Mouse (Mus musculus) heart, embryonic 16.5 days (tissue): Measurements from ENCODE around the gene Pik3r6. TPM values are rescaled to one million over a fixed set of nuclear protein-coding genes. Genes with fewer than 3 reads are reported as not detected.

ENCODE experiments used
- ATAC-seq: fragments of 200-750 bp; cut with Nextera tagmentation; replicated peaks from 2 replicates; pipeline ENCODE4 v1.8.0; 2017; ENCODE audit warnings: moderate number of reproducible peaks; ENCODE audit not compliant: insufficient read depth, low FRiP score; ENCODE audit errors: extremely low read depth
- H3K27ac ChIP-seq: fragments of 300-500 bp; sonication (generic); 2 replicates; pipeline ENCODE4 v1.5.1; 2014; ENCODE audit warnings: mild to moderate bottlenecking, low read length, control low read depth, moderate library complexity
- H3K27me3 ChIP-seq: fragments of 300-500 bp; sonication (generic); 2 replicates; pipeline ENCODE4 v1.6.1; 2014; ENCODE audit warnings: low read length, mixed read lengths; ENCODE audit not compliant: control insufficient read depth, insufficient read depth
- H3K36me3 ChIP-seq: fragments of 300-500 bp; sonication (generic); 2 replicates; pipeline ENCODE4 v1.6.1; 2014; ENCODE audit not compliant: control insufficient read depth, insufficient read depth
- H3K4me1 ChIP-seq: fragments of 300-500 bp; sonication (generic); 2 replicates; pipeline ENCODE4 v1.6.1; 2014; ENCODE audit warnings: low read length, mixed read lengths; ENCODE audit not compliant: control insufficient read depth, insufficient read depth
- H3K4me2 ChIP-seq: fragments of 300-500 bp; sonication (generic); 2 replicates; pipeline ENCODE4 v1.6.1; 2014; ENCODE audit warnings: low read depth, mild to moderate bottlenecking, control low read depth, low read length
- H3K4me3 ChIP-seq: fragments of 300-500 bp; sonication (generic); 2 replicates; pipeline ENCODE4 v1.5.1; 2014; ENCODE audit warnings: mild to moderate bottlenecking, control low read depth, low read length
- H3K9ac ChIP-seq: fragments of 300-500 bp; sonication (generic); 2 replicates; pipeline ENCODE4 v1.6.1; 2014; ENCODE audit warnings: low read length, control low read depth
- H3K9me3 ChIP-seq: fragments of 300-500 bp; sonication (generic); replicated peaks from 2 replicates; pipeline ENCODE4 v1.6.1; 2016; ENCODE audit warnings: low read length; ENCODE audit not compliant: control insufficient read depth
- WGBS: fragments of 180-500 bp; shearing (Covaris S2); extraction: QIAGEN DNeasy Blood & Tissue Kit; methylation state at CpG from one replicate; pipeline ENCODE4 v1.1.7; 2014; 5-methylcytosine and 5-hydroxymethylcytosine counted together
- polyA plus RNA-seq: library from polyadenylated mRNA; unstranded; fragments of >200 nt; fragmentation: Nextera tagmentation; extraction: Ambion mirVana; gene quantifications from 2 replicates; pipeline ENCODE4 v1.2.1, GENCODE M21; 2015

The Pik3r6 gene
- polyA plus RNA-seq, 1 experiment from 2014 or later, result 5.6 TPM

DNA sequence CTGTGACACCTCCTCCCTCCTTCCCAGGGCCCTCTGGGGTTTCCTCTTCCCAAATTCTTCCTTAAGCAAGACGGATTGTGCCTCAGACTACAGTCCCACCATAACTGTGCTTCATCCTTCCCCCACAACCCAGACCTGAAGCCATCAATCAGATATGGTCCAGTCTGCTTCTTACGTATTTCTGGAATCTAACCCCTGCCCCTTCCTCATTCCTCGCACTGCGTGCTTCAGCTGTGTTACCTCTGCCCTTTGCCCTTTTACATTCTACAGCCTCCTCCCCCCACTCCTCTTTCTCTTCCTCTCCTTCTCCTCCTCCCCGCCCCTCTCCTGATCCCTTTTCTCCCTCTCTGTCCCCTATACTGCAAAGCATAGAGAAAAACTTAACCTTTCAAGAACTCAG, 88.9 kb downstream of the Pik3r6 start:
- 51% methylated on average over 5 of the region's 5 CpGs for WGBS
- Histone ChIP-seq H3K36me3 (no peaks in the 10 kb centered on the region), H3K27ac (no peak overlapping the region), H3K4me3 (no peak overlapping the region), H3K4me2 (no peak overlapping the region), H3K27me3 (no peaks in the 10 kb centered on the region), H3K4me1 (peaks cover 15% of the 10 kb centered on the region), H3K9ac (0 out of 2 replicates have a peak overlapping the region, but pooled peaks have one; percentile 18), H3K9me3 (no peaks in the 10 kb centered on the region)
- no peak for ATAC-seq

DNA sequence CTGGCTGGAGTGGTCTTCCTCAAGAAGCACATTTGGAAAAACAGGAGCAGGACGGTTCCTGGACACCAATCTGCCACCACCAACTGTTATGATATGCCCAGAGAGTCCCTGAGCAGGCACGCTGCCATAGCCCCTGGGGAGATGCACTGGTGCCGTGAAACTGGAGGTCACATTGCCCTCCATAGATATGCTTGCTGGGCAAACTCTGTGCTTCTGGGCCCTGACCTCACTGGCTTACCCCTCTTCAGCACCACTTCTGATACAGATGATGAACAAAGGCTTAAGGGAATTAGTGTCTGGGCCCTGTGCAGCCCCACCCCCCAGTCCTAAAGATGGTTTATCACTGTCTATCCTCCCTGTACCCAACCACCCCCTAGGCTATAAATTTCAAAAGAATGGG, 90.4 kb downstream of the Pik3r6 start:
- Histone ChIP-seq H3K4me1 (peaks cover 15% of the 10 kb centered on the region), H3K4me3 (no peak overlapping the region), H3K4me2 (no peak overlapping the region), H3K9ac (no peak overlapping the region), H3K36me3 (no peaks in the 10 kb centered on the region), H3K27ac (peak overlapping the region; percentile 13), H3K9me3 (no peaks in the 10 kb centered on the region), H3K27me3 (no peaks in the 10 kb centered on the region)
- ATAC-seq, result peak; percentile 71
- WGBS, result 37% methylated on average over 3 of the region's 3 CpGs

DNA sequence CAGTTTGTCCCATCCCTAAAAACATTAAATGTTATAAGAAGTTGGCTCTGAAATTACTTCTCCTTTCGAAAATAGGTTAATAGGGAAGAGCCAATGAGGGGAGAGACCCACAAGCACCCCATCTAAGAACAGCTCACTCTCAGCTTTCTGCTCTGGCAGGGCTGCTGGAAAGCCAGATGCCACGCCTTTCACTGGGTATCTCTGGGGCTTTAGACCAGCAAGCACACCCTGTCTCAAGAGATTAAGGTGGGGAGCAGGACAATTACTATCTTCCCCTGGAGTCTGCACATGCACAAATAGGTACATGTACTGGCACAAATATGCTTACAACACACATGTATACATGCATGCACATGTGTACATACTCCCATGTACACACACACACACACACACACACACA, 95.1 kb downstream of the Pik3r6 start:
- 78% methylated on average over 2 of the region's 2 CpGs for WGBS
- Histone ChIP-seq H3K4me2 (no peak overlapping the region), H3K36me3 (no peaks in the 10 kb centered on the region), H3K9me3 (no peaks in the 10 kb centered on the region), H3K27me3 (no peaks in the 10 kb centered on the region), H3K9ac (no peak overlapping the region), H3K4me3 (no peak overlapping the region), H3K27ac (no peak overlapping the region), H3K4me1 (peaks cover 41% of the 10 kb centered on the region)
- no peak for ATAC-seq

DNA sequence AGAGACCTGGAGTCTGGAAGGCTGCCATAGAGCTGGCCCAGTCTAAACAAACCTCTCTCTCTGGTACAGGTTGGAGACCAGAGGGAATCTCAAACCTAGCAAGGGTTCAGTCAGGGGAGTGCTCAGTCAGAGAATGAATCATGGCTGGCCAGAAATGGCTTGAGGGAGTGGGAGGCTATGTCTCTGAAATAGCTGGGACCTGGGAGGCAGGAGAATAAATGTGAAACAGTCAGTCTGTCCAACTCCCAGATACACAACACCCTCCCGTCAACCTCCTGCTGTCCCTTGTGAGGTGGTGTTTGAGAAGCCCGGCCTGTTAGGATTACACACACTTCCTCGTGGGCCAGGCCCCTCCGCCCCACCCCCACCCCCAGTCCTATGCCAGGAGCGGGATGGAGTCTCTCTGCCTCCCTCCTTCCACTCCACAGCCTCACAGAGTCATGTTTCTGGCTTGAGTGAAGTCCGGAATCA, 97.8 kb downstream of the Pik3r6 start:
- no peak overlapping the region for H3K4me3 ChIP-seq
- peak; percentile 23; the same call in 1 of the 2 replicates for ATAC-seq
- peak overlapping the region; percentile 88 for H3K27ac ChIP-seq
- H3K9ac ChIP-seq, result no peak overlapping the region
- 27% methylated on average over 6 of the region's 6 CpGs for WGBS
- no peaks in the 10 kb centered on the region for H3K9me3 ChIP-seq
- no peaks in the 10 kb centered on the region for H3K36me3 ChIP-seq
- H3K4me1 ChIP-seq, result peaks cover 34% of the 10 kb centered on the region
- no peaks in the 10 kb centered on the region for H3K27me3 ChIP-seq
- H3K4me2 ChIP-seq, result no peak overlapping the region

DNA sequence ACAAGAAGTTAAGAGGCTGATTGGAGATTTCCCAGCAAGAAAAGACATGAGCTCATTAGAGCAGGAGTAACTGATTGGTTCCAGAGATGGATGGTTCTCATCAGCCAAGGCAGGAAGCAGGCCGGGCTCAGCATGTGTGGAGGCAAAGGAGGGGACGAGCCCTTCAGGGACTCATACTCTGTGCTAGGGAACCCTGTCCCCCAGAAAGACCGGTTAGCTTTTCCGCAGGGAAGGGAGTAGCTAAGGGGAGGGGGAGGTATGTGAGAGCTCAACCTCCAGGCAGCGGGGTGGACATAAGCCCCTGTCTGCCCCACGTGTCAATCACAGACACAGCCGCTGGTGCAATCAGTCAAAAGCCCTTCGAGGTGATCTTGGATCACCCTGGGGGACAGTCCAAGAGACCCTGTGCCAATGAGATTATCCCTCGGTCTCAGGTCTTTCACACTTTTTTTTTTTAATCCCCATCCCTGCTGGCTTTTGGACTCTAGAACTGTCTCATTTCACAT, 98.7 kb downstream of the Pik3r6 start:
- ATAC-seq, result peak; percentile 34
- H3K4me2 ChIP-seq, result no peak overlapping the region
- peaks cover 34% of the 10 kb centered on the region for H3K4me1 ChIP-seq
- H3K4me3 ChIP-seq, result no peak overlapping the region
- H3K27ac ChIP-seq, result peak overlapping the region; percentile 88
- no peaks in the 10 kb centered on the region for H3K27me3 ChIP-seq
- no peaks in the 10 kb centered on the region for H3K36me3 ChIP-seq
- H3K9me3 ChIP-seq, result no peaks in the 10 kb centered on the region
- peak overlapping the region; percentile 44; the same call in 1 of the 2 replicates for H3K9ac ChIP-seq
- WGBS, result 16% methylated on average over 9 of the region's 9 CpGs

Other genes starting within 250 kb of the Pik3r6 start
- 17.7 and 21.3 TPM in 2 replicates for gene Ntn1, start 102.2 kb upstream of the Pik3r6 start, polyA plus RNA-seq
- gene Pik3r5, start 70.9 kb upstream of the Pik3r6 start, polyA plus RNA-seq, result 1.3 and 2.5 TPM in 2 replicates
- 0.17 and 0.39 TPM in 2 replicates for gene Mfsd6l, start 53.2 kb downstream of the Pik3r6 start, polyA plus RNA-seq
- gene Ccdc42, start 84.0 kb downstream of the Pik3r6 start, polyA plus RNA-seq, result 1.1 and 1.5 TPM in 2 replicates
- gene Myh10, start 188.5 kb downstream of the Pik3r6 start, polyA plus RNA-seq, result 81.1 and 104 TPM in 2 replicates